Mouse (Mus musculus) forebrain, embryonic 12.5 days (tissue): ENCODE data around the gene Ubl3. TPM values are rescaled to one million over a fixed set of nuclear protein-coding genes. Genes with fewer than 3 reads are reported as not detected.

Source experiments
- ATAC-seq: fragments of 200-750 bp; cut with Nextera tagmentation; 2 replicates; pipeline ENCODE4 v1.8.0; 2017; ENCODE audit warnings: moderate TSS enrichment; ENCODE audit not compliant: low FRiP score
- H3K27ac ChIP-seq: fragments of 300-500 bp; sonication (generic); 2 replicates; pipeline ENCODE4 v1.5.1; 2016; ENCODE audit warnings: mild to moderate bottlenecking
- H3K27me3 ChIP-seq: fragments of 300-500 bp; sonication (generic); 2 replicates; pipeline ENCODE4 v1.6.1; 2016; ENCODE audit warnings: mild to moderate bottlenecking
- H3K36me3 ChIP-seq: fragments of 300-500 bp; sonication (generic); replicated peaks from 2 replicates; pipeline ENCODE4 v1.6.1; 2016; ENCODE audit warnings: mild to moderate bottlenecking
- H3K4me1 ChIP-seq: fragments of 300-500 bp; sonication (generic); 2 replicates; pipeline ENCODE4 v1.6.1; 2016
- H3K4me2 ChIP-seq: fragments of 300-500 bp; sonication (generic); 2 replicates; pipeline ENCODE4 v1.6.1; 2016; ENCODE audit warnings: mild to moderate bottlenecking, moderate library complexity
- H3K4me3 ChIP-seq: fragments of 300-500 bp; sonication (generic); replicated peaks from 2 replicates; pipeline ENCODE4 v1.5.1; 2016; ENCODE audit warnings: mild to moderate bottlenecking
- H3K9ac ChIP-seq: fragments of 300-500 bp; sonication (generic); 2 replicates; pipeline ENCODE4 v1.6.1; 2016; ENCODE audit warnings: mild to moderate bottlenecking
- H3K9me3 ChIP-seq: fragments of 300-500 bp; sonication (generic); 2 replicates; pipeline ENCODE4 v1.6.1; 2016
- WGBS: fragments of 180-500 bp; shearing (Covaris S2); methylation state at CpG from one replicate; pipeline ENCODE4 v1.1.7; 2016; 5-methylcytosine and 5-hydroxymethylcytosine counted together
- polyA plus RNA-seq: library from polyadenylated mRNA; unstranded; fragments of >200 nt; fragmentation: Nextera tagmentation; extraction: Ambion mirVana; gene quantifications from 2 replicates; pipeline ENCODE4 v1.2.1, GENCODE M21; 2016

Gene Ubl3
- polyA plus RNA-seq = 92.0 and 94.6 TPM in 2 replicates

DNA sequence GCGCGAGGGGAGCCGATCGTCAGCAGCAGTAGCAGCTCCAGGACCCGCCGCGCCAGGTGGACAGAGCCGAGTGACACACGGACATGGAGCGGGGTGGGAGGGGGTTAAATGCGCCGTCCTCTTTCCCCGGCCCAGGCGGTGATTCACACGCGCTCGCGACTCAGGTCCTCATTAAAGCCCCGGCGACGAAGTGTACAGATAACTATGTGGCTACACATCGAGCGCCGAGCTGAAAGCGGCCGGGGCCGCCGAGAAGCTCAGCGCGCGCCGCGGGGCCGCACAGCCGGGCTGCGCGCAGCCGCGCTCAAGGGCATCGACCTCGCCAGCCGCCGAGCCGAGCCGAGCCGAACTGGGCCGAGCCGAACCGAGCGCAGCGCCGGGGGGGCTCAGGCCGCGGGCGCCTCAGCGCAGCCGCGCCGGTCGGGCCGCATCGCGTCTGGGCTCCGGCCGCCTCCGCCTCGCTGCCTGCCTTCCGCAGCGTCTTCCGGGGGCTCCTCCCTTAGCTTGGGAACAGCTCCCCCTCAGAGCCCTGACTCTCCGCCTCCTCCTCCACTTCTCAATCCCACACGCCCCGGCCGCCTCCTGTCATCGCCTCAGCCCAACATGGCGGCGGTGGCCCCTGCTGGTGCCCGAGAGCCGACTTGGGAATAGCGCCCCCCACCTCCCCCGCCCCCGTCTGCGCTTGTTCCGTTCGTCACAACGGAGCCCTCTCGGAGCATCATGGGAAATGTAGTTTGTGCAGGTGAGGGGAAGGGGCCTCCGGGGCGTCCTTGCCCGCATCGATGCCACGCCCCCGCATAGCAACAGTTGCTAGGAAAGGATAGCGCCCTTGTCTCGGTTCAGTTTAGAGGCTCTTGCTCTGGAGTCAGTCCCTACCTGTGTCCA lies at the start of gene Ubl3:
Gene Ubl3 (minus strand): TSS at position 603 of the 885 bp plus-strand sequence.
- no peaks in the 10 kb centered on the region for H3K9me3 ChIP-seq
- WGBS = under 1% methylated on average over 75 of the region's 95 CpGs
- H3K9ac ChIP-seq = peak within 1 kb of the TSS; percentile 77
- peaks cover 45% of the 10 kb centered on the region for H3K4me1 ChIP-seq
- no peaks in the 10 kb centered on the region for H3K36me3 ChIP-seq
- H3K27me3 ChIP-seq = peaks cover 10% of the 10 kb centered on the region; the same call in 1 of the 2 replicates
- H3K4me2 ChIP-seq = peak within 1 kb of the TSS; percentile 64
- H3K4me3 ChIP-seq = peak within 1 kb of the TSS; percentile 63
- ATAC-seq = peak; percentile 94
- H3K27ac ChIP-seq = peak within 1 kb of the TSS; percentile 99

DNA sequence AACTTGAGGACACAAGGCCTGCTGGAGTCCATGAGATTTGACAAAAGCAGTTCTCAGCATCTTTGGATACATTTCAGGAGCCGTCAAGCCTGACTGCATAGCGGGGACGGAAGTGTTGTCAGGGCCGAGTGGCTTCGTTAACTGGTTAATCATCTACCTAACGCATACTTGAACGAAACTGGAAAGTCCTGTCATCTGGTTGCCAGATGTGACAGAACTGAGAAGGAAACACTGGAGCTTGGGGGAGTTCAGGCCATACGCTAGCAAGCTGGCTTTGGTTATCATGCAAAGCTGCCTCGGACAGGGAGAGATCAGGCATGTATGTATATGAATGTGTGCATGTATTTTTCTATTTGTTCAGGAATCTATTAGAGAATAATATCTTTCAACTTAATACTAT lies 45.8 kb upstream of the Ubl3 start:
- no peak overlapping the region for H3K9ac ChIP-seq
- ATAC-seq = no peak
- H3K4me1 ChIP-seq = peaks cover 8% of the 10 kb centered on the region
- no peak overlapping the region for H3K27ac ChIP-seq
- H3K9me3 ChIP-seq = no peaks in the 10 kb centered on the region
- H3K4me3 ChIP-seq = no peak overlapping the region
- H3K36me3 ChIP-seq = no peaks in the 10 kb centered on the region
- H3K4me2 ChIP-seq = no peak overlapping the region
- WGBS = 62% methylated on average over 9 of the region's 9 CpGs
- no peaks in the 10 kb centered on the region for H3K27me3 ChIP-seq

GRCm38 (mm10) chr5:148596086-148596753 lies 43.6 kb upstream of the Ubl3 start:
- Histone ChIP-seq H3K9ac (no peak overlapping the region), H3K4me2 (no peak overlapping the region), H3K9me3 (no peaks in the 10 kb centered on the region), H3K4me3 (no peak overlapping the region), H3K27ac (no peak overlapping the region), H3K36me3 (no peaks in the 10 kb centered on the region), H3K27me3 (no peaks in the 10 kb centered on the region), H3K4me1 (peaks cover 14% of the 10 kb centered on the region)
- no peak for ATAC-seq
- 94% methylated on average over 15 of the region's 15 CpGs for WGBS

DNA sequence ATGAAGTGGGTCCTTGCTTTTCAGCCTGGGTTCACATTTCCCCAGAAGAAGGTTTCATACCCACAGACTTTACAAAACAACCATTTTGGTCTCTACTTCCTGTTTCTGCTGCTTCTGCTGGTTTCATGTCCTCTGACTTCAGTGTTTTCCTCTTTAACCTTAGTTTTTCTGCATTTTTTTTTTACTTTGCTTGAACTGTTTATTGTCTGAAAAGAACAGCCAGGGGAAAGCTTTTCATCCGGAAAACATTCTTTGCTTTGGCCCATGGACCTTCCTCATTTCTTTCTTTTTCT lies 42.8 kb upstream of the Ubl3 start:
- Histone ChIP-seq H3K9ac (no peak overlapping the region), H3K27ac (no peak overlapping the region), H3K36me3 (no peaks in the 10 kb centered on the region), H3K27me3 (no peaks in the 10 kb centered on the region), H3K4me3 (no peak overlapping the region), H3K4me2 (no peak overlapping the region), H3K9me3 (no peaks in the 10 kb centered on the region), H3K4me1 (peaks cover 14% of the 10 kb centered on the region)
- ATAC-seq = no peak
- 84% methylated on average over 1 of the region's 1 CpGs for WGBS

GRCm38 (mm10) chr5:148594693-148595458 lies 42.3 kb upstream of the Ubl3 start:
- Histone ChIP-seq H3K36me3 (no peaks in the 10 kb centered on the region), H3K4me2 (no peak overlapping the region), H3K4me1 (peaks cover 14% of the 10 kb centered on the region), H3K27ac (no peak overlapping the region), H3K9me3 (no peaks in the 10 kb centered on the region), H3K9ac (no peak overlapping the region), H3K4me3 (no peak overlapping the region), H3K27me3 (no peaks in the 10 kb centered on the region)
- no peak for ATAC-seq
- 92% methylated on average over 3 of the region's 3 CpGs for WGBS

DNA sequence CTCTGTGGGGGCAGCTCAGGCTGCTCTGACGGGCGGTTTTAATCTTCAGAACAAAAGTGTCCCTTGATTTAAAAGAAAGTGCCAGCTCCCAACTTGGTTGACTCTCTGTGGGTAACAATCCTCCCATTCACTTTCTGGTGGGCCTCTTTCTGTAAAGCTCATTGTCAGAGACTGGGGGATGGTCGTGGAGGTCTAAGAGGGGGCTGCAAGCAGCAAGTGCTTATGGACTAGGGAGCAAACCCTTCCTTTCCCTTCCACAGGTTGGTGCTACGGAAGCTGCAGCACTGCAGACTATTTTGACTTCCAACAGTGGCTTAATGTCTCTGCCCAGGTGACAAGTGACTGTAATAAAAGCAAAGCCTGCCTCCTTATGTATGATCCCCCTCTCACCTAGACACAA lies 41.0 kb upstream of the Ubl3 start:
- no peak for ATAC-seq
- Histone ChIP-seq H3K9me3 (no peaks in the 10 kb centered on the region), H3K9ac (no peak overlapping the region), H3K36me3 (no peaks in the 10 kb centered on the region), H3K4me3 (no peak overlapping the region), H3K4me2 (no peak overlapping the region), H3K27me3 (no peaks in the 10 kb centered on the region), H3K4me1 (peaks cover 18% of the 10 kb centered on the region), H3K27ac (no peak overlapping the region)
- WGBS = 11% methylated on average over 4 of the region's 4 CpGs

- H3K27me3 ChIP-seq = no peaks in the 10 kb centered on the region
- WGBS = 55% methylated on average over 7 of the region's 7 CpGs
- peaks cover 22% of the 10 kb centered on the region for H3K4me1 ChIP-seq
- H3K4me2 ChIP-seq = no peak overlapping the region
- no peaks in the 10 kb centered on the region for H3K9me3 ChIP-seq
- no peak for ATAC-seq
- H3K36me3 ChIP-seq = no peaks in the 10 kb centered on the region
- no peak overlapping the region for H3K27ac ChIP-seq
- H3K9ac ChIP-seq = no peak overlapping the region
- no peak overlapping the region for H3K4me3 ChIP-seq
These were observed 38.9 kb upstream of the Ubl3 start for GRCm38 (mm10) chr5:148591448-148591862.

- H3K27me3 ChIP-seq = no peaks in the 10 kb centered on the region
- H3K27ac ChIP-seq = no peak overlapping the region
- ATAC-seq = no peak
- no peak overlapping the region for H3K4me3 ChIP-seq
- H3K4me1 ChIP-seq = peaks cover 22% of the 10 kb centered on the region
- no peaks in the 10 kb centered on the region for H3K36me3 ChIP-seq
- WGBS = 71% methylated on average over 18 of the region's 20 CpGs
- no peaks in the 10 kb centered on the region for H3K9me3 ChIP-seq
- no peak overlapping the region for H3K4me2 ChIP-seq
- no peak overlapping the region for H3K9ac ChIP-seq
These were observed 38.2 kb upstream of the Ubl3 start for GRCm38 (mm10) chr5:148590603-148591447.

GRCm38 (mm10) chr5:148588987-148589386 lies 36.4 kb upstream of the Ubl3 start:
- Histone ChIP-seq H3K9me3 (0 out of 2 replicates have a peak, but pooled peaks cover 2% of the 10 kb centered on the region), H3K27ac (no peak overlapping the region), H3K4me3 (no peak overlapping the region), H3K27me3 (no peaks in the 10 kb centered on the region), H3K4me2 (no peak overlapping the region), H3K36me3 (no peaks in the 10 kb centered on the region), H3K4me1 (peaks cover 22% of the 10 kb centered on the region), H3K9ac (no peak overlapping the region)
- no peak for ATAC-seq
- WGBS = 77% methylated on average over 3 of the region's 3 CpGs

GRCm38 (mm10) chr5:148588142-148588650 lies 35.6 kb upstream of the Ubl3 start:
- Histone ChIP-seq H3K4me2 (no peak overlapping the region), H3K27me3 (no peaks in the 10 kb centered on the region), H3K9me3 (0 out of 2 replicates have a peak, but pooled peaks cover 2% of the 10 kb centered on the region), H3K4me3 (no peak overlapping the region), H3K36me3 (no peaks in the 10 kb centered on the region), H3K27ac (no peak overlapping the region), H3K9ac (no peak overlapping the region), H3K4me1 (peaks cover 15% of the 10 kb centered on the region)
- ATAC-seq = no peak
- WGBS = 20% methylated on average over 6 of the region's 6 CpGs

- ATAC-seq = no peak
- no peak overlapping the region for H3K27ac ChIP-seq
- no peak overlapping the region for H3K4me3 ChIP-seq
- H3K36me3 ChIP-seq = no peaks in the 10 kb centered on the region
- no peak overlapping the region for H3K9ac ChIP-seq
- H3K4me1 ChIP-seq = peaks cover 7% of the 10 kb centered on the region; the same call in 1 of the 2 replicates
- 93% methylated on average over 13 of the region's 13 CpGs for WGBS
- 0 out of 2 replicates have a peak, but pooled peaks cover 2% of the 10 kb centered on the region for H3K9me3 ChIP-seq
- H3K27me3 ChIP-seq = no peaks in the 10 kb centered on the region
- H3K4me2 ChIP-seq = no peak overlapping the region
These were observed 27.9 kb upstream of the Ubl3 start for GRCm38 (mm10) chr5:148580388-148580985.
